Mouse (Mus musculus): ENCODE data around the gene Meis2. TPM values are rescaled to one million over a fixed set of nuclear protein-coding genes. Genes with fewer than 3 reads are reported as not detected.

Meis2 gene
- polyA plus RNA-seq, 1 experiment from 2014 or later = 117 TPM

- DNase-seq (ENCODE audit: low spot score) (no peak), ATAC-seq (ENCODE audit: insufficient read depth, low FRiP score, low TSS enrichment) (no peak)
- Histone ChIP-seq H3K9ac (ENCODE audit: low read length) (no peak overlapping the region), H3K4me1 (ENCODE audit: control insufficient read depth, insufficient read depth, low read length) (no peaks in the 10 kb centered on the region), H3K4me2 (ENCODE audit: low read depth) (no peak overlapping the region), H3K27ac (ENCODE audit: low read depth, low read length) (no peak overlapping the region), H3K4me3 (ENCODE audit: low read depth, low read length) (no peak overlapping the region), H3K9me3 (ENCODE audit: control insufficient read depth, low read length) (no peaks in the 10 kb centered on the region), H3K36me3 (ENCODE audit: control insufficient read depth, insufficient read depth, low read length) (no peaks in the 10 kb centered on the region), H3K27me3 (ENCODE audit: control insufficient read depth, insufficient read depth, low read length) (no peaks in the 10 kb centered on the region)
- 79% methylated on average over 8 of the region's 8 CpGs for WGBS
Measured at GRCm38 (mm10) chr2:115969201-115969600, 96.4 kb downstream of the Meis2 start.

- Histone ChIP-seq H3K36me3 (ENCODE audit: control insufficient read depth, insufficient read depth, low read length) (no peaks in the 10 kb centered on the region), H3K9me3 (ENCODE audit: control insufficient read depth, low read length) (no peaks in the 10 kb centered on the region), H3K4me1 (ENCODE audit: control insufficient read depth, insufficient read depth, low read length) (no peaks in the 10 kb centered on the region), H3K4me2 (ENCODE audit: low read depth) (no peak overlapping the region), H3K27me3 (ENCODE audit: control insufficient read depth, insufficient read depth, low read length) (no peaks in the 10 kb centered on the region), H3K27ac (ENCODE audit: low read depth, low read length) (no peak overlapping the region), H3K9ac (ENCODE audit: low read length) (no peak overlapping the region), H3K4me3 (ENCODE audit: low read depth, low read length) (no peak overlapping the region)
- DNase-seq (ENCODE audit: low spot score) (no peak), ATAC-seq (ENCODE audit: insufficient read depth, low FRiP score, low TSS enrichment) (no peak)
- WGBS = 74% methylated on average over 3 of the region's 3 CpGs
Measured at GRCm38 (mm10) chr2:115964911-115965310, 100.7 kb downstream of the Meis2 start.

- H3K9ac ChIP-seq (ENCODE audit: low read length) = no peak overlapping the region
- no peaks in the 10 kb centered on the region for H3K36me3 ChIP-seq (ENCODE audit: control insufficient read depth, insufficient read depth, low read length)
- H3K9me3 ChIP-seq (ENCODE audit: control insufficient read depth, low read length) = no peaks in the 10 kb centered on the region
- H3K27ac ChIP-seq (ENCODE audit: low read depth, low read length) = no peak overlapping the region
- no peak for DNase-seq (ENCODE audit: low spot score)
- no peaks in the 10 kb centered on the region for H3K27me3 ChIP-seq (ENCODE audit: control insufficient read depth, insufficient read depth, low read length)
- H3K4me2 ChIP-seq (ENCODE audit: low read depth) = no peak overlapping the region
- H3K4me1 ChIP-seq (ENCODE audit: control insufficient read depth, insufficient read depth, low read length) = no peaks in the 10 kb centered on the region
- H3K4me3 ChIP-seq (ENCODE audit: low read depth, low read length) = no peak overlapping the region
- no peak for ATAC-seq (ENCODE audit: insufficient read depth, low FRiP score, low TSS enrichment)
- 56% methylated on average over 5 of the region's 5 CpGs for WGBS
Measured at GRCm38 (mm10) chr2:115963293-115963835, 102.3 kb downstream of the Meis2 start.

- 75% methylated on average over 3 of the region's 3 CpGs for WGBS
- no peak for ATAC-seq (ENCODE audit: insufficient read depth, low FRiP score, low TSS enrichment)
- no peaks in the 10 kb centered on the region for H3K9me3 ChIP-seq (ENCODE audit: control insufficient read depth, low read length)
- no peak overlapping the region for H3K9ac ChIP-seq (ENCODE audit: low read length)
- H3K27ac ChIP-seq (ENCODE audit: low read depth, low read length) = no peak overlapping the region
- no peaks in the 10 kb centered on the region for H3K4me1 ChIP-seq (ENCODE audit: control insufficient read depth, insufficient read depth, low read length)
- no peak for DNase-seq (ENCODE audit: low spot score)
- no peak overlapping the region for H3K4me2 ChIP-seq (ENCODE audit: low read depth)
- no peak overlapping the region for H3K4me3 ChIP-seq (ENCODE audit: low read depth, low read length)
- H3K36me3 ChIP-seq (ENCODE audit: control insufficient read depth, insufficient read depth, low read length) = no peaks in the 10 kb centered on the region
- H3K27me3 ChIP-seq (ENCODE audit: control insufficient read depth, insufficient read depth, low read length) = no peaks in the 10 kb centered on the region
Measured at GRCm38 (mm10) chr2:115962728-115963127, 102.9 kb downstream of the Meis2 start.

- ATAC-seq (ENCODE audit: insufficient read depth, low FRiP score, low TSS enrichment) = no peak
- DNase-seq (ENCODE audit: low spot score) = no peak
- no peak overlapping the region for H3K27ac ChIP-seq (ENCODE audit: low read depth, low read length)
- 83% methylated on average over 2 of the region's 2 CpGs for WGBS
- no peaks in the 10 kb centered on the region for H3K9me3 ChIP-seq (ENCODE audit: control insufficient read depth, low read length)
- no peak overlapping the region for H3K4me3 ChIP-seq (ENCODE audit: low read depth, low read length)
- H3K4me2 ChIP-seq (ENCODE audit: low read depth) = no peak overlapping the region
- H3K9ac ChIP-seq (ENCODE audit: low read length) = no peak overlapping the region
- H3K36me3 ChIP-seq (ENCODE audit: control insufficient read depth, insufficient read depth, low read length) = no peaks in the 10 kb centered on the region
- H3K4me1 ChIP-seq (ENCODE audit: control insufficient read depth, insufficient read depth, low read length) = no peaks in the 10 kb centered on the region
- no peaks in the 10 kb centered on the region for H3K27me3 ChIP-seq (ENCODE audit: control insufficient read depth, insufficient read depth, low read length)
Measured at GRCm38 (mm10) chr2:115962113-115962512, 103.5 kb downstream of the Meis2 start.

GRCm38 (mm10) chr2:115960615-115961014, 105.0 kb downstream of the Meis2 start:
- Histone ChIP-seq H3K27me3 (ENCODE audit: control insufficient read depth, insufficient read depth, low read length) (no peaks in the 10 kb centered on the region), H3K4me1 (ENCODE audit: control insufficient read depth, insufficient read depth, low read length) (no peaks in the 10 kb centered on the region), H3K4me3 (ENCODE audit: low read depth, low read length) (no peak overlapping the region), H3K36me3 (ENCODE audit: control insufficient read depth, insufficient read depth, low read length) (no peaks in the 10 kb centered on the region), H3K9me3 (ENCODE audit: control insufficient read depth, low read length) (no peaks in the 10 kb centered on the region), H3K9ac (ENCODE audit: low read length) (no peak overlapping the region), H3K4me2 (ENCODE audit: low read depth) (no peak overlapping the region), H3K27ac (ENCODE audit: low read depth, low read length) (no peak overlapping the region)
- ATAC-seq (ENCODE audit: insufficient read depth, low FRiP score, low TSS enrichment) (no peak), DNase-seq (ENCODE audit: low spot score) (no peak)
- WGBS = 94% methylated on average over 7 of the region's 7 CpGs

- no peak overlapping the region for H3K27ac ChIP-seq (ENCODE audit: low read depth, low read length)
- no peak overlapping the region for H3K4me2 ChIP-seq (ENCODE audit: low read depth)
- ATAC-seq (ENCODE audit: insufficient read depth, low FRiP score, low TSS enrichment) = no peak
- no peaks in the 10 kb centered on the region for H3K9me3 ChIP-seq (ENCODE audit: control insufficient read depth, low read length)
- no peaks in the 10 kb centered on the region for H3K4me1 ChIP-seq (ENCODE audit: control insufficient read depth, insufficient read depth, low read length)
- no peak for DNase-seq (ENCODE audit: low spot score)
- no peaks in the 10 kb centered on the region for H3K36me3 ChIP-seq (ENCODE audit: control insufficient read depth, insufficient read depth, low read length)
- H3K4me3 ChIP-seq (ENCODE audit: low read depth, low read length) = no peak overlapping the region
- WGBS = 60% methylated on average over 2 of the region's 2 CpGs
- no peaks in the 10 kb centered on the region for H3K27me3 ChIP-seq (ENCODE audit: control insufficient read depth, insufficient read depth, low read length)
- H3K9ac ChIP-seq (ENCODE audit: low read length) = no peak overlapping the region
Measured at GRCm38 (mm10) chr2:115956786-115957185, 108.9 kb downstream of the Meis2 start.

GRCm38 (mm10) chr2:115950645-115951044, 115.0 kb downstream of the Meis2 start:
- no peak overlapping the region for H3K4me3 ChIP-seq (ENCODE audit: low read depth, low read length)
- no peak overlapping the region for H3K9ac ChIP-seq (ENCODE audit: low read length)
- H3K27ac ChIP-seq (ENCODE audit: low read depth, low read length) = no peak overlapping the region
- 71% methylated on average over 3 of the region's 3 CpGs for WGBS
- H3K27me3 ChIP-seq (ENCODE audit: control insufficient read depth, insufficient read depth, low read length) = no peaks in the 10 kb centered on the region
- H3K4me2 ChIP-seq (ENCODE audit: low read depth) = no peak overlapping the region
- DNase-seq (ENCODE audit: low spot score) (no peak), ATAC-seq (ENCODE audit: insufficient read depth, low FRiP score, low TSS enrichment) (no peak)
- no peaks in the 10 kb centered on the region for H3K36me3 ChIP-seq (ENCODE audit: control insufficient read depth, insufficient read depth, low read length)
- H3K9me3 ChIP-seq (ENCODE audit: control insufficient read depth, low read length) = no peaks in the 10 kb centered on the region
- H3K4me1 ChIP-seq (ENCODE audit: control insufficient read depth, insufficient read depth, low read length) = no peaks in the 10 kb centered on the region

GRCm38 (mm10) chr2:115948630-115949426, 116.8 kb downstream of the Meis2 start:
- ATAC-seq (ENCODE audit: insufficient read depth, low FRiP score, low TSS enrichment) (no peak), DNase-seq (ENCODE audit: low spot score) (no peak)
- H3K36me3 ChIP-seq (ENCODE audit: control insufficient read depth, insufficient read depth, low read length) = no peaks in the 10 kb centered on the region
- no peak overlapping the region for H3K4me3 ChIP-seq (ENCODE audit: low read depth, low read length)
- H3K27me3 ChIP-seq (ENCODE audit: control insufficient read depth, insufficient read depth, low read length) = no peaks in the 10 kb centered on the region
- 93% methylated on average over 7 of the region's 7 CpGs for WGBS
- H3K4me2 ChIP-seq (ENCODE audit: low read depth) = no peak overlapping the region
- H3K9me3 ChIP-seq (ENCODE audit: control insufficient read depth, low read length) = no peaks in the 10 kb centered on the region
- no peaks in the 10 kb centered on the region for H3K4me1 ChIP-seq (ENCODE audit: control insufficient read depth, insufficient read depth, low read length)
- no peak overlapping the region for H3K27ac ChIP-seq (ENCODE audit: low read depth, low read length)
- no peak overlapping the region for H3K9ac ChIP-seq (ENCODE audit: low read length)
